Mouse (Mus musculus) left cerebral cortex, postnatal 4 days (tissue): Measurements from ENCODE around the gene Nfatc2. TPM values are rescaled to one million over a fixed set of nuclear protein-coding genes. Genes with fewer than 3 reads are reported as not detected.

ENCODE experiments used
- DNase-seq: peaks from one replicate; pipeline ENCODE4 v3.0.0-alpha.2; 2022
- intact Hi-C: fragments of 180-260 bp; cut with DNase I; formaldehyde crosslinking; loops from one replicate; pipeline ENCODE4 v1.15.1; 2025
- total RNA-seq, 2 experiments: library from RNA; stranded (reverse); gene quantifications; 2 replicates each; pipeline ENCODE4 v1.2.3; 2021

Gene Nfatc2
- total RNA-seq, 2 experiments from 2014 or later: 6.0 to 6.2 TPM

GRCm38 (mm10) chr2:168580295-168580915 lies 21.1 kb downstream of the Nfatc2 start:
- DNase-seq: no peak
- intact Hi-C loops: loop anchor here (10.0 kb wide), 1 partner anchor 86 kb away; no protein-coding TSS in a partner anchor

- intact Hi-C loops: loop anchor here (10.0 kb wide), 1 partner anchor 85 kb away; no protein-coding TSS in a partner anchor
These were observed 21.8 kb downstream of the Nfatc2 start for GRCm38 (mm10) chr2:168579601-168580130.

GRCm38 (mm10) chr2:168579109-168579508 lies 22.3 kb downstream of the Nfatc2 start:
- DNase-seq: no peak
- intact Hi-C loops: no loop called here

More at GRCm38 (mm10) chr2:168579601-168580130, 21.8 kb downstream of the Nfatc2 start:
- DNase-seq: no peak

GRCm38 (mm10) chr2:168578132-168578531 lies 23.3 kb downstream of the Nfatc2 start:
- intact Hi-C loops: no loop called here
- DNase-seq: no peak

GRCm38 (mm10) chr2:168577381-168577780 lies 24.1 kb downstream of the Nfatc2 start:
- intact Hi-C loops: no loop called here
- DNase-seq: no peak

GRCm38 (mm10) chr2:168575834-168576233 lies 25.6 kb downstream of the Nfatc2 start:
- intact Hi-C loops: no loop called here
- DNase-seq: no peak

GRCm38 (mm10) chr2:168574934-168575333 lies 26.5 kb downstream of the Nfatc2 start:
- DNase-seq: no peak
- intact Hi-C loops: no loop called here

GRCm38 (mm10) chr2:168573866-168574265 lies 27.6 kb downstream of the Nfatc2 start:
- intact Hi-C loops: no loop called here

GRCm38 (mm10) chr2:168571241-168571640 lies 30.2 kb downstream of the Nfatc2 start:
- DNase-seq: no peak
- intact Hi-C loops: no loop called here

More at GRCm38 (mm10) chr2:168573866-168574265, 27.6 kb downstream of the Nfatc2 start:
- no peak for DNase-seq

- DNase-seq: peak; percentile 23
- intact Hi-C loops: no loop called here
These were observed 35.8 kb downstream of the Nfatc2 start for GRCm38 (mm10) chr2:168565538-168566253.

GRCm38 (mm10) chr2:168563184-168563583 lies 38.3 kb downstream of the Nfatc2 start:
- intact Hi-C loops: no loop called here
- DNase-seq: no peak

- no peak for DNase-seq
- intact Hi-C loops: no loop called here
These were observed 44.4 kb downstream of the Nfatc2 start for GRCm38 (mm10) chr2:168557035-168557434.

- intact Hi-C loops: no loop called here
- DNase-seq: no peak
These were observed 45.4 kb downstream of the Nfatc2 start for GRCm38 (mm10) chr2:168555897-168556670.

- intact Hi-C loops: no loop called here
These were observed 47.9 kb downstream of the Nfatc2 start for GRCm38 (mm10) chr2:168553541-168553961.

GRCm38 (mm10) chr2:168552405-168552804 lies 49.1 kb downstream of the Nfatc2 start:
- DNase-seq: no peak
- intact Hi-C loops: no loop called here

More at GRCm38 (mm10) chr2:168553541-168553961, 47.9 kb downstream of the Nfatc2 start:
- DNase-seq: no peak

- no peak for DNase-seq
- intact Hi-C loops: no loop called here
These were observed 50.2 kb downstream of the Nfatc2 start for GRCm38 (mm10) chr2:168551218-168551617.

GRCm38 (mm10) chr2:168549326-168549725 lies 52.1 kb downstream of the Nfatc2 start:
- DNase-seq: no peak
- intact Hi-C loops: no loop called here

- DNase-seq: no peak
These were observed 53.4 kb downstream of the Nfatc2 start for GRCm38 (mm10) chr2:168548008-168548407.

GRCm38 (mm10) chr2:168545901-168546557 lies 55.4 kb downstream of the Nfatc2 start:
- intact Hi-C loops: no loop called here
- DNase-seq: no peak

More at GRCm38 (mm10) chr2:168548008-168548407, 53.4 kb downstream of the Nfatc2 start:
- intact Hi-C loops: no loop called here

- intact Hi-C loops: no loop called here
- peak; percentile 52 for DNase-seq
These were observed 57.4 kb downstream of the Nfatc2 start for GRCm38 (mm10) chr2:168544102-168544501.
